Mouse (Mus musculus) kidney, postnatal 0 days (tissue): ENCODE data around the gene Ubac2. TPM values are rescaled to one million over a fixed set of nuclear protein-coding genes. Genes with fewer than 3 reads are reported as not detected.

ENCODE experiments used
- ATAC-seq: fragments of 200-750 bp; cut with Nextera tagmentation; replicated peaks from 2 replicates; pipeline ENCODE4 v1.8.0; 2017; ENCODE audit warnings: low read depth, moderate number of reproducible peaks, moderate TSS enrichment, moderate library complexity; ENCODE audit not compliant: low FRiP score
- DNase-seq: peaks from one replicate; pipeline ENCODE4 v3.0.0-alpha.2; 2016; ENCODE audit warnings: low spot score
- H3K27ac ChIP-seq: fragments of 300-500 bp; sonication (generic); 2 replicates; pipeline ENCODE4 v1.5.1; 2014; ENCODE audit warnings: mild to moderate bottlenecking
- H3K27me3 ChIP-seq: fragments of 300-500 bp; sonication (generic); 2 replicates; pipeline ENCODE4 v1.6.1; 2014; ENCODE audit warnings: low read length, mixed read lengths; ENCODE audit not compliant: insufficient read depth
- H3K36me3 ChIP-seq: fragments of 300-500 bp; sonication (generic); 2 replicates; pipeline ENCODE4 v1.6.1; 2014; ENCODE audit warnings: low read length, mixed read lengths; ENCODE audit not compliant: insufficient read depth
- H3K4me1 ChIP-seq: fragments of 300-500 bp; sonication (generic); replicated peaks from 2 replicates; pipeline ENCODE4 v1.6.1; 2014; ENCODE audit warnings: antibody characterized with exemption, low read length, mixed read lengths; ENCODE audit not compliant: insufficient read depth
- H3K4me2 ChIP-seq: fragments of 300-500 bp; sonication (generic); 2 replicates; pipeline ENCODE4 v1.6.1; 2014; ENCODE audit warnings: mild to moderate bottlenecking, low read length, moderate library complexity, mixed read lengths
- H3K4me3 ChIP-seq: fragments of 300-500 bp; sonication (generic); replicated peaks from 2 replicates; pipeline ENCODE4 v1.5.1; 2014; ENCODE audit warnings: low read depth, low read length
- H3K9ac ChIP-seq: fragments of 300-500 bp; sonication (generic); 2 replicates; pipeline ENCODE4 v1.6.1; 2014; ENCODE audit warnings: low read depth, low read length
- H3K9me3 ChIP-seq: fragments of 300-500 bp; sonication (generic); replicated peaks from 2 replicates; pipeline ENCODE4 v1.6.1; 2016; ENCODE audit warnings: low read length, inconsistent platforms, mixed read lengths
- CTCF ChIP-seq: IDR thresholded peaks from 2 replicates; pipeline ENCODE4 v1.5.1; 2016; ENCODE audit warnings: antibody characterized with exemption, low read depth, mild to moderate bottlenecking, moderate library complexity
- WGBS: fragments of 180-500 bp; shearing (Covaris S2); extraction: QIAGEN DNeasy Blood & Tissue Kit; methylation state at CpG from one replicate; pipeline ENCODE4 v1.1.7; 2014; 5-methylcytosine and 5-hydroxymethylcytosine counted together
- polyA plus RNA-seq: library from polyadenylated mRNA; unstranded; fragments of >200 nt; fragmentation: Nextera tagmentation; extraction: Ambion mirVana; gene quantifications from 2 replicates; pipeline ENCODE4 v1.2.1, GENCODE M21; 2015

The Ubac2 gene
- 70.2 and 78.9 TPM in 2 replicates for polyA plus RNA-seq

DNA sequence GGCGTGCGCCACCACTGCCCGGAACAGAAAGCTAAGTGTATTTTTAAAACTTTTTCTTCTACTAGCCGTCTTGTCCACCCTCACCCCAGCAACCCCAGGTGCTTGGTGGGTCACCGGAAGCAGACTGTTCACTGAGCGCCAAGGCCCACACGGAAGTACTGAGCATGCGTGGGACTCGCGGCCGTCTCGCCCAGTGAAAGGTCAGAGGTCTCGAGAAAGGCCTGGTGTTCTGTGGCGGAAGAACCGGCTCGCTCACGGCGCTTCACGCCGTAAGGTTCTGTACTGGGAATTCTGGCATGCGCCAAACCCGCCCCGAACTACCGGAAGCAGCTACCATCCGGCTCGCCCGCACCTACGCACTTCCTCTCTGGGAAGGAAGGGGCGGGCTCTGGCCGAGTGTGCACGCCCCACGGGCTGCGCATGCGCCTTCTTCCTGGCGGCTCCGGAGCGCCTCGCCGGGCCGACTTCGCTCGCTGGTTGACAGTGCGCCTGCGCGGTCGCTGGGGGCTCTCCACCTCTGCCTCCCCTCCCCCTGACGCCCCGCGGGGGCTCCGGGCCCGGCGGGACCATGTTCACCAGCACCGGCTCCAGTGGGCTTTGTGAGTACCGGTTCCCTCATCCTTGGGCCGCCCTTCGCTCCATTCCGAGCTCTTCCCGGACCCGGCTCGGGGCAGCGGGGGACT is at the start of gene Ubac2:
Ubac2 (plus strand) TSS at position 445 of the 683 bp plus-strand sequence.
- Histone ChIP-seq H3K27ac (peak within 1 kb of the TSS; percentile 95), H3K27me3 (no peaks in the 10 kb centered on the region), H3K4me2 (peak within 1 kb of the TSS; percentile 98), H3K9ac (peak within 1 kb of the TSS; percentile 92), H3K4me3 (peak within 1 kb of the TSS; percentile 98), H3K9me3 (no peaks in the 10 kb centered on the region), H3K36me3 (no peaks in the 10 kb centered on the region), H3K4me1 (peaks cover 4% of the 10 kb centered on the region; the same call in 1 of the 2 replicates)
- under 1% methylated on average over 59 of the region's 61 CpGs for WGBS
- TF ChIP-seq CTCF, result no peak; the same call in 1 of the 2 replicates
- ATAC-seq (peak; percentile 99), DNase-seq (peak; percentile 99)

DNA sequence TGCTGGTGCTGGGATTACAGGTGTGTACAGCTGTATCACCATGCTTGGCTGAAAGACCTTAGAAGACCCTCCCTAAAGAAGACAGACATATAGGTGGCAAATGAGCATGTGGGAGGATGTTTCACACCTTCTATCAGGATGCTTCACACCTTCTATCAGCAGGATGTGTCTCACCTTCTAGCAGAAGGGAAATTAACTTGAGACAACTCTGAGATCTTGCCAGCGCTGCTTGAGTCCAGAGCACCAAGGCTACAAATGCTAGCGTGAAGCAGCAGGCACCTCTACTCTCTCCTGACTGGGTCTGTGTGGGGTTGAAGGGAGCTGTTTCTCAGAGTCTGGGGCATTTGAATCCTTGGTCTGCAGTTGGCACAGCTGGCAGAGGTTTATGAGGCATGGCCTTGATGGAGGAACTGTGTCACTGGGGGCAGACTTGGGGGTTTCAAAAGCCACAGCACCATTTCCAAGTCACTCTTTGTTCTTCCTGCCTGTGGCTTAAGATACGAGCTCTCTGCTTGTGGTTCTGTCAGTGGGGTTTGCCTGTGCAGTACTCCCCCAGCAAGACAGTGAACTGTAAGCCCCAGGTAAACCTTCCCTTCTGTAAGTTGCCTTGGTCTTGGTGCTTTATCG is 48.5 kb upstream of the Ubac2 start:
- Histone ChIP-seq H3K4me1 (peaks cover under 1% of the 10 kb centered on the region), H3K27ac (no peak overlapping the region), H3K36me3 (no peaks in the 10 kb centered on the region), H3K9ac (no peak overlapping the region), H3K4me2 (no peak overlapping the region), H3K9me3 (no peaks in the 10 kb centered on the region), H3K4me3 (no peak overlapping the region), H3K27me3 (no peaks in the 10 kb centered on the region)
- 74% methylated on average over 4 of the region's 4 CpGs for WGBS
- no peak for TF ChIP-seq CTCF
- peak; percentile 16 for DNase-seq
- ATAC-seq, result no peak

DNA sequence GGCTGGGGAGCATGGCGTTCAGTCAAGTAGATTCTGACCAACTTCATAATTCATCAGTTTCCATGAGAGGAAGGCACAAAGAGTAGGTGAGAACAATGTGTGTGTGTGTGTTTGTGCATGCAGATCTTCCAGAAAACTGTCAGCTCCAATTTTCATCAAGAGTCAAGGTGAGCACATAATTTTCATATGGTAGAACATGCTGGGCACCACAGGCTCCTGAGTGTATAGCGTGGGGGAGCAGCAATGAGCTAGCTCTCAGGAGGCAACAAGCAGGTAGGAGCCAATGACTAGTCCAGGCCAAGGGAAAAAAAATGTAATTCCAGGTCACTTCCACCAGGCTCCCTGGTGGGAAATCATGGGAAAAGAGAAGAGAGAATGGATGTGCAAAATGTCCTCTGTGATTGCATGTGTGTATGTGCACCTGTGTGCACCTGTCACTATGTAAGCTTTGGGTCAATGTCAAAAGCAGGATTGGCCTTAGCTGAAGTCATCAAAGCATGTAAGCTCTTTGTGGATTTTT is 45.4 kb upstream of the Ubac2 start:
- no peak for DNase-seq
- H3K9me3 ChIP-seq, result no peaks in the 10 kb centered on the region
- H3K4me1 ChIP-seq, result no peaks in the 10 kb centered on the region
- no peak overlapping the region for H3K9ac ChIP-seq
- H3K27me3 ChIP-seq, result no peaks in the 10 kb centered on the region
- no peak overlapping the region for H3K4me2 ChIP-seq
- no peak for TF ChIP-seq CTCF
- no peak overlapping the region for H3K4me3 ChIP-seq
- H3K27ac ChIP-seq, result no peak overlapping the region
- 79% methylated on average over 2 of the region's 2 CpGs for WGBS
- H3K36me3 ChIP-seq, result no peaks in the 10 kb centered on the region
- ATAC-seq, result no peak

DNA sequence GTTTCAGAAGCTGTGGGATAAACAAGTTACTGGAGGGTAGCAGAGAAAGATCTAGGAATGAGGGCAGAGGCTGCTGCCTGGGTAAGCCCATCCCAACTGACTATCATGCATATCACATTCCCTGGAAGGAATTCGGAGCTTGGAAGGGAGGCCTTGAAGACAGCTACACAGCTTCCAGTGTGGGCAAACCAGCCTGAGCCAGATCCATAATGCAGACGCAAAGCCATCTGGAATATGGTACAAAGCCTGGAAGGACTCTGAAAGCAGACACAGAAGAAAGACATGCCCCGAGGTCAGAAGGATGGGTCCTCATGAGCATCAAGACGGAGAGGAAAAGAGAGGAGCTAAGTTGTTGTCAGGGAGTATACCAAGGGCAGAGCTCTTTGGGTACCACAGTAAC is 40.3 kb upstream of the Ubac2 start:
- Histone ChIP-seq H3K36me3 (no peaks in the 10 kb centered on the region), H3K27me3 (no peaks in the 10 kb centered on the region), H3K27ac (no peak overlapping the region), H3K9ac (no peak overlapping the region), H3K4me1 (no peaks in the 10 kb centered on the region), H3K4me3 (no peak overlapping the region), H3K9me3 (no peaks in the 10 kb centered on the region), H3K4me2 (no peak overlapping the region)
- no peak for ATAC-seq
- no peak for DNase-seq
- 87% methylated on average over 4 of the region's 4 CpGs for WGBS
- no peak for TF ChIP-seq CTCF

DNA sequence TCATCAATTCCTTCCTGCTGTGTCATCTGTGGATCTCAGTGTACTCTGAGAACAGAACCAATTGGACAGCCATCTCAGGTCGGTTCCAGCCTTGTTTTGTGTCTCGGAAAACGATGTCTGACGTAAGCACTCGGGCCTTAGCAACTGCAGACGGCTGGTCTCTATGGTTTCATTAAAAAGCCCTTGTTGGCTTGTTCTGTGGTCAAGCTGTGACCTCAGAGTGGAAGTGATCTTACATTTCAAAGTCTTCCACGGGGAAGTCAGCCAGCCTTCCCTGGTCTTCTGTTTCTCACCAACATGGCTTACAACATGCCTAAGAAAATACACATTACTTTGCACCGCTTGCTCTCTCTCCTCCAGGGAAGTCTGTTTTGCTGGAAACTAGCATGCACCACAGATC is 38.2 kb upstream of the Ubac2 start:
- no peak overlapping the region for H3K4me3 ChIP-seq
- H3K4me2 ChIP-seq, result no peak overlapping the region
- H3K9me3 ChIP-seq, result no peaks in the 10 kb centered on the region
- no peak for ATAC-seq
- H3K27ac ChIP-seq, result no peak overlapping the region
- no peaks in the 10 kb centered on the region for H3K4me1 ChIP-seq
- no peak for TF ChIP-seq CTCF
- no peak overlapping the region for H3K9ac ChIP-seq
- no peaks in the 10 kb centered on the region for H3K36me3 ChIP-seq
- WGBS, result 91% methylated on average over 8 of the region's 8 CpGs
- H3K27me3 ChIP-seq, result no peaks in the 10 kb centered on the region
- no peak for DNase-seq

DNA sequence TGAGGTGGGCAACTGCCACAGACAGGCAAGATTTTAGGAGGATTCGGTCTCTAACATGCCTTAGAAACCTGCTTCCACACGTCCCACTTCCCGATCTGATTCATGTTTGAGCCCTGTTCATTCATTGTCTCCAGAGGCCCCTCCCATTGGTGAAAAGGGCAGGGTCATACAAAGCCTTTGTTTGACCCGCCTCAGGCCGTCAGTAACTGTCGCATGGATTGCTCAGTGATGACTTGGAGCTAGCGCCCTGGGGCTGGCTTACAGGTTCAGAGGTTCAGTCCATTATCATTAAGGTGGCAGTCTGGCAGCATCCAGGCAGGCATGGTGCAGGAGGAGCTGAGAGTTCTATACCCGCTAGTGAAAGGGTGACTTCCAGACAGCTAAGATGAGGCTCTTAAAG is 33.9 kb upstream of the Ubac2 start:
- DNase-seq, result no peak
- Histone ChIP-seq H3K36me3 (no peaks in the 10 kb centered on the region), H3K27me3 (no peaks in the 10 kb centered on the region), H3K4me1 (no peaks in the 10 kb centered on the region), H3K9ac (no peak overlapping the region), H3K27ac (no peak overlapping the region), H3K4me2 (no peak overlapping the region), H3K4me3 (no peak overlapping the region), H3K9me3 (no peaks in the 10 kb centered on the region)
- no peak for ATAC-seq
- 75% methylated on average over 8 of the region's 8 CpGs for WGBS
- TF ChIP-seq CTCF, result no peak
